Mouse (Mus musculus) limb, embryonic 14.5 days (tissue): ENCODE results near the gene Slc9a7. TPM values are rescaled to one million over a fixed set of nuclear protein-coding genes. Genes with fewer than 3 reads are reported as not detected.

ENCODE experiments used
- ATAC-seq: fragments of 200-750 bp; cut with Nextera tagmentation; 2 replicates; pipeline ENCODE4 v1.8.0; 2017; ENCODE audit warnings: low read depth, moderate number of reproducible peaks, moderate TSS enrichment; ENCODE audit not compliant: low FRiP score
- DNase-seq: peaks from one replicate; pipeline ENCODE4 v3.0.0-alpha.2; 2015; ENCODE audit warnings: low spot score
- H3K27ac ChIP-seq: fragments of 300-500 bp; sonication (generic); replicated peaks from 2 replicates; pipeline ENCODE4 v1.5.1; 2014; ENCODE audit warnings: low read depth, mild to moderate bottlenecking, low read length, moderate library complexity, mixed read lengths
- H3K27me3 ChIP-seq: fragments of 300-500 bp; sonication (generic); 2 replicates; pipeline ENCODE4 v1.6.1; 2014; ENCODE audit warnings: low read length, mixed read lengths; ENCODE audit not compliant: control insufficient read depth, insufficient read depth
- H3K36me3 ChIP-seq: fragments of 300-500 bp; sonication (generic); 2 replicates; pipeline ENCODE4 v1.6.1; 2014; ENCODE audit warnings: mild to moderate bottlenecking, low read length, moderate library complexity, mixed read lengths; ENCODE audit not compliant: control insufficient read depth, insufficient read depth
- H3K4me1 ChIP-seq: fragments of 300-500 bp; sonication (generic); 2 replicates; pipeline ENCODE4 v1.6.1; 2014; ENCODE audit warnings: antibody characterized with exemption, low read length, mixed read lengths; ENCODE audit not compliant: control insufficient read depth, insufficient read depth
- H3K4me2 ChIP-seq: fragments of 300-500 bp; sonication (generic); replicated peaks from 2 replicates; pipeline ENCODE4 v1.6.1; 2014; ENCODE audit warnings: low read depth, mild to moderate bottlenecking, low read length, moderate library complexity; ENCODE audit not compliant: severe bottlenecking
- H3K4me3 ChIP-seq: fragments of 300-500 bp; sonication (generic); replicated peaks from 2 replicates; pipeline ENCODE4 v1.5.1; 2014; ENCODE audit warnings: low read length
- H3K9ac ChIP-seq: fragments of 300-500 bp; sonication (generic); 2 replicates; pipeline ENCODE4 v1.6.1; 2014; ENCODE audit warnings: mild to moderate bottlenecking, low read depth, low read length, moderate library complexity; ENCODE audit not compliant: severe bottlenecking
- H3K9me3 ChIP-seq: fragments of 300-500 bp; sonication (generic); 2 replicates; pipeline ENCODE4 v1.6.1; 2016; ENCODE audit warnings: low read length; ENCODE audit not compliant: control insufficient read depth
- POLR2A ChIP-seq: fragments of 200-500 bp; IDR thresholded peaks from 2 replicates; pipeline ENCODE4 v1.8.0; 2012; ENCODE audit warnings: inconsistent platforms, mild to moderate bottlenecking, moderate library complexity, borderline replicate concordance; ENCODE audit not compliant: insufficient read depth, insufficient read length; ENCODE audit errors: extremely low read depth
- WGBS: fragments of 180-500 bp; shearing (Covaris S2); extraction: QIAGEN DNeasy Blood & Tissue Kit; methylation state at CpG from one replicate; pipeline ENCODE4 v1.1.7; 2014; 5-methylcytosine and 5-hydroxymethylcytosine counted together
- polyA plus RNA-seq, 2 experiments: library from polyadenylated mRNA; depleted of rRNA in 1 of 2; stranded (reverse) in 1 of 2; unstranded in 1 of 2; fragments of >200 nt; fragmentation: Nextera tagmentation in 1 of 2; extraction: Ambion mirVana in 1 of 2; gene quantifications; 2 replicates each; pipeline versions ENCODE4 v1.2.1 to v1.2.3; 2012 to 2014

Gene Slc9a7
- polyA plus RNA-seq, 2 experiments = 1.8 TPM

DNA sequence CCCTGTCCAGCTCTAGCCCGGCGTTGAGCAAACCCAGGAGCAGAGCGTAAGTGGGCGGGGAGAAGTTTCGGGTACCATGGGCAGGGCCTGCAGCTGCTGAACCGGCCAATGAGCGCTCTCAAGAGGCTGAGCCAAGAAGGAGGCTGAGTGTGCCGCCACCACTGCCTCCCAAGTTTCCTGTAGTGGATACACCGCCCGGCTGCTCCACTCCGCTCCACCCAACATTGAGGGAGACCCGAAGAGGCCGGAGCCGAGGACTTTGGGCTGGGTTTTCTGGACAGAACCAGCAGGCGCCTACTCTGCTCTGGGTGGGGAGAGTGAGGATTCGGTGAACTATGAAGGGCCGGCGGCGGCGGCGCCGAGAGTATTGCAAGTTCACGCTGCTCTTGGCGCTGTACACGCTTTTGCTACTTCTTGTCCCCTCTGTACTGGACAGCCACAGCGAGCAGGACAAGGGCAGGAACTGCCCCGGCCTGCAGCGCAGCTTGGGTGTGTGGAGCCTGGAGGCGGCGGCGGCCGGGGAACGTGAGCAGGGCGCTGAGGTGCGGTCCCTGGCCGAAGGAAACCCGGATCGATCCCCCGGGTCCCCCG is 232.1 kb downstream of the Slc9a7 start, which contains the start of gene Chst7:
Chst7 (plus strand) TSS at position 180 of the 591 bp plus-strand sequence.
- H3K9me3 ChIP-seq = no peaks in the 10 kb centered on the region
- DNase-seq = peak; percentile 57
- H3K27ac ChIP-seq = no peak within 1 kb of the TSS
- no peak for TF ChIP-seq POLR2A
- H3K27me3 ChIP-seq = peaks cover 10% of the 10 kb centered on the region; the same call in 1 of the 2 replicates
- peak within 1 kb of the TSS; percentile 41; the same call in 1 of the 2 replicates for H3K9ac ChIP-seq
- ATAC-seq = peak; percentile 89
- no peaks in the 10 kb centered on the region for H3K36me3 ChIP-seq
- H3K4me3 ChIP-seq = peak within 1 kb of the TSS; percentile 40
- WGBS = 17% methylated on average over 31 of the region's 40 CpGs
- H3K4me1 ChIP-seq = no peaks in the 10 kb centered on the region
- peak within 1 kb of the TSS; percentile 61 for H3K4me2 ChIP-seq

Other genes with a start within 250 kb of the Slc9a7 start
- gene Chst7, start 232.2 kb downstream of the Slc9a7 start, polyA plus RNA-seq (2012; rRNA removed) = 2.7 and 3.0 TPM in 2 replicates
- 3.8 and 4.1 TPM in 2 replicates for gene Chst7, start 232.2 kb downstream of the Slc9a7 start, polyA plus RNA-seq (2014; fragmentation: Nextera tagmentation; extraction: Ambion mirVana)
- 10.0 and 11.9 TPM in 2 replicates for gene Rp2, start 72.7 kb upstream of the Slc9a7 start, polyA plus RNA-seq (2012; rRNA removed)
- gene Rp2, start 72.7 kb upstream of the Slc9a7 start, polyA plus RNA-seq (2014; fragmentation: Nextera tagmentation; extraction: Ambion mirVana) = 14.3 and 16.8 TPM in 2 replicates
- 3.3 and 4.3 TPM in 2 replicates for gene Jade3, start 133.9 kb upstream of the Slc9a7 start, polyA plus RNA-seq (2012; rRNA removed)
- 6.2 and 7.3 TPM in 2 replicates for gene Jade3, start 133.9 kb upstream of the Slc9a7 start, polyA plus RNA-seq (2014; fragmentation: Nextera tagmentation; extraction: Ambion mirVana)